Mouse (Mus musculus) C2C12 (cell line): Measurements from ENCODE around the gene Fam114a1.

Source experiments
- CEBPB ChIP-seq: IDR thresholded peaks from one replicate; pipeline ENCODE4 v1.6.1; 2011; ENCODE audit warnings: low read depth, mild to moderate bottlenecking, control low read depth, moderate library complexity
- CTCF ChIP-seq: IDR thresholded peaks from one replicate; pipeline ENCODE4 v1.5.1; 2011; ENCODE audit not compliant: control insufficient read depth, insufficient read depth, insufficient read length
- MAX ChIP-seq: IDR thresholded peaks from one replicate; pipeline ENCODE4 v1.6.1; 2011; ENCODE audit warnings: mild to moderate bottlenecking, control low read depth

DNA sequence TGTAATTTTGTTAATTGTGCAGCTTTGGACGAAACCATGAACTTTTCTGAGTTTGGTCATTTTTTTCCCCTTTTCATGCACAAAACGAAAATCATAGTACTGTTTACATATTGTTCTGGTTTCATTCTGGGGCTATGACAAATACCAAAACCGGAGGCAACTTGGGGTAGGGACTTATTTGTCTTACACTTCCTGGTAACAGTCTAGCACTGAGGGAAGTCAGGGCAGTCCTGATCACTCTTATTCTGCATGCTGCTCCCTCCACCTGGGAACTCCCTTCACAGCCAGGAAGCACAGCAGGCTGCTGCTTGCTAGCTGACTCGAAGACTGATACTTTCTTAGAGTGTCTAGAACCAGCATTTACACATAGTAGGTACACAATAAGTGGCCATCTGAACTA, 103.4 kb downstream of the Fam114a1 start:
- no peak for TF ChIP-seq CTCF
- TF ChIP-seq MAX, result no peak
- no peak for TF ChIP-seq CEBPB
